Mouse (Mus musculus) MEL (cell line): ENCODE data around the gene Snd1. TPM values are rescaled to one million over a fixed set of nuclear protein-coding genes. Genes with fewer than 3 reads are reported as not detected.

Source experiments
- DNase-seq: peaks from one replicate; pipeline ENCODE4 v3.0.0; 2011; ENCODE audit warnings: low read depth, low spot score
- H3K27ac ChIP-seq: 2 replicates; pipeline ENCODE4 v1.5.1; 2012; ENCODE audit warnings: low read depth, mild to moderate bottlenecking, control low read depth, low read length, moderate library complexity; ENCODE audit not compliant: control insufficient read depth
- H3K27me3 ChIP-seq, 2 experiments: fragments of 150-350 bp in 1 of 2; sonication (generic) in 1 of 2; 2 replicates each; pipeline ENCODE4 v1.6.1; 2012; ENCODE audit warnings: low read length in 2 of 2, mild to moderate bottlenecking in 2 of 2, improper control_type of control experiment in 1 of 2, moderate library complexity in 1 of 2; ENCODE audit not compliant: insufficient read depth in 2 of 2, control insufficient read depth in 1 of 2
- H3K36me3 ChIP-seq, 2 experiments: 2 replicates each; pipeline ENCODE4 v1.6.1; 2012 to 2014; ENCODE audit warnings: low read length in 2 of 2, improper control_type of control experiment in 1 of 2, inconsistent platforms in 1 of 2, mild to moderate bottlenecking in 1 of 2; ENCODE audit not compliant: insufficient read depth in 2 of 2, control insufficient read depth in 1 of 2
- H3K4me1 ChIP-seq, 2 experiments: fragments of 150-350 bp in 1 of 2; sonication (generic) in 1 of 2; 2 replicates each; pipeline ENCODE4 v1.6.1; 2012; ENCODE audit warnings: low read length in 2 of 2, improper control_type of control experiment in 1 of 2, mild to moderate bottlenecking in 1 of 2; ENCODE audit not compliant: insufficient read depth in 2 of 2, control insufficient read depth in 1 of 2
- H3K4me3 ChIP-seq, 2 experiments: fragments of 150-350 bp in 1 of 2; sonication (generic) in 1 of 2; 2 replicates each; pipeline ENCODE4 v1.5.1; 2012; ENCODE audit warnings: low read depth in 2 of 2, low read length in 2 of 2, mild to moderate bottlenecking in 2 of 2, moderate library complexity in 2 of 2, control low read depth in 1 of 2, improper control_type of control experiment in 1 of 2; ENCODE audit not compliant: control insufficient read depth in 1 of 2, insufficient read depth in 1 of 2
- H3K79me2 ChIP-seq: 2 replicates; pipeline ENCODE4 v1.6.1; 2012; ENCODE audit warnings: mild to moderate bottlenecking, low read length, moderate library complexity; ENCODE audit not compliant: control insufficient read depth, poor library complexity, insufficient read depth
- H3K9ac ChIP-seq: 2 replicates; pipeline ENCODE4 v1.6.1; 2012; ENCODE audit warnings: low read depth, mild to moderate bottlenecking, control low read depth, low read length, moderate library complexity; ENCODE audit not compliant: control insufficient read depth, poor library complexity, severe bottlenecking
- H3K9me3 ChIP-seq: fragments of 150-350 bp; sonication (generic); replicated peaks from 2 replicates; pipeline ENCODE4 v1.6.1; 2012; ENCODE audit warnings: mild to moderate bottlenecking, low read length, improper control_type of control experiment, moderate library complexity; ENCODE audit not compliant: insufficient read depth
- BHLHE40 ChIP-seq: IDR thresholded peaks from 2 replicates; pipeline ENCODE4 v1.6.1; 2012; ENCODE audit warnings: low read depth, mild to moderate bottlenecking, inconsistent platforms, low read length, improper control_type of control experiment, borderline replicate concordance
- CHD1 ChIP-seq: IDR thresholded peaks from 2 replicates; pipeline ENCODE4 v1.6.1; 2012; ENCODE audit warnings: low read depth, mild to moderate bottlenecking, inconsistent platforms, low read length, improper control_type of control experiment
- CHD2 ChIP-seq: IDR thresholded peaks from 2 replicates; pipeline ENCODE4 v1.6.1; 2011; ENCODE audit warnings: low read length, improper control_type of control experiment
- ELF1 ChIP-seq: IDR thresholded peaks from 2 replicates; pipeline ENCODE4 v1.6.1; 2014; ENCODE audit warnings: low read depth, mild to moderate bottlenecking, inconsistent platforms, low read length, improper control_type of control experiment, moderate library complexity
- ETS1 ChIP-seq: IDR thresholded peaks from 2 replicates; pipeline ENCODE4 v1.6.1; 2012; ENCODE audit warnings: low read depth, mild to moderate bottlenecking, inconsistent platforms, low read length, improper control_type of control experiment, moderate library complexity
- JUND ChIP-seq: IDR thresholded peaks from 2 replicates; pipeline ENCODE4 v1.6.1; 2011; ENCODE audit warnings: low read depth, mild to moderate bottlenecking, improper control_type of control experiment, low read length
- MAFK ChIP-seq: IDR thresholded peaks from 2 replicates; pipeline ENCODE4 v1.6.1; 2011; ENCODE audit warnings: low read depth, mild to moderate bottlenecking, low read length, improper control_type of control experiment, borderline replicate concordance
- MAX ChIP-seq: IDR thresholded peaks from 2 replicates; pipeline ENCODE4 v1.6.1; 2011; ENCODE audit warnings: low read length, improper control_type of control experiment
- MXI1 ChIP-seq: IDR thresholded peaks from 2 replicates; pipeline ENCODE4 v1.6.1; 2011; ENCODE audit warnings: mild to moderate bottlenecking, low read depth, low read length, improper control_type of control experiment
- MYC ChIP-seq: IDR thresholded peaks from 2 replicates; pipeline ENCODE4 v1.6.1; 2011; ENCODE audit warnings: low read depth, mild to moderate bottlenecking, low read length, improper control_type of control experiment, moderate library complexity
- NRF1 ChIP-seq: IDR thresholded peaks from 2 replicates; pipeline ENCODE4 v1.6.1; 2014; ENCODE audit warnings: low read depth, mild to moderate bottlenecking, inconsistent platforms, low read length, improper control_type of control experiment, moderate library complexity; ENCODE audit not compliant: poor library complexity, insufficient read depth, severe bottlenecking
- POLR2A ChIP-seq, 2 experiments: IDR thresholded peaks; 2 replicates each; pipeline ENCODE4 v1.6.1; 2011 to 2012; ENCODE audit warnings: low read length in 2 of 2, mild to moderate bottlenecking in 2 of 2, control low read depth in 1 of 2, improper control_type of control experiment in 1 of 2, low read depth in 1 of 2, moderate library complexity in 1 of 2; ENCODE audit not compliant: control insufficient read depth in 1 of 2, insufficient read depth in 1 of 2, poor library complexity in 1 of 2
- RCOR1 ChIP-seq: IDR thresholded peaks from 2 replicates; pipeline ENCODE4 v1.6.1; 2012; ENCODE audit warnings: low read depth, mild to moderate bottlenecking, inconsistent platforms, low read length, improper control_type of control experiment
- SMC3 ChIP-seq: IDR thresholded peaks from 2 replicates; pipeline ENCODE4 v1.6.1; 2011; ENCODE audit warnings: low read depth, low read length, improper control_type of control experiment
- TAL1 ChIP-seq: IDR thresholded peaks from 2 replicates; pipeline ENCODE4 v1.6.1; 2012; ENCODE audit warnings: mild to moderate bottlenecking, inconsistent platforms, low read length, moderate library complexity, mixed read lengths
- UBTF ChIP-seq: IDR thresholded peaks from 2 replicates; pipeline ENCODE4 v1.6.1; 2012; ENCODE audit warnings: low read depth, mild to moderate bottlenecking, inconsistent platforms, low read length, improper control_type of control experiment, moderate library complexity, borderline replicate concordance; ENCODE audit not compliant: insufficient read depth
- ZNF384 ChIP-seq: IDR thresholded peaks from 2 replicates; pipeline ENCODE4 v1.6.1; 2012; ENCODE audit warnings: low read depth, mild to moderate bottlenecking, inconsistent platforms, low read length, improper control_type of control experiment
- polyA plus RNA-seq, 2 experiments: library from polyadenylated mRNA; stranded (reverse) in 1 of 2; unstranded in 1 of 2; fragments of >175 nt in 1 of 2; fragments of >200 nt in 1 of 2; gene quantifications; 2 replicates each; pipeline versions ENCODE4 v1.2.1 to v1.2.4; 2012; ENCODE audit warnings: low replicate concordance in 2 of 2, low read depth in 1 of 2; ENCODE audit not compliant: insufficient read length in 2 of 2, insufficient read depth in 1 of 2, missing spikeins in 1 of 2
- total RNA-seq: library from RNA; depleted of rRNA; stranded (reverse); fragments of 300-350 nt; gene quantifications from 2 replicates; pipeline ENCODE4 v1.2.3, GENCODE M21; 2012

Gene Snd1
- total and polyA plus RNA-seq, 3 experiments = 192 to 280 TPM; not detected in 1

GRCm38 (mm10) chr6:28880909-28881308, 406.0 kb downstream of the Snd1 start:
- H3K27me3 ChIP-seq = no peaks in the 10 kb centered on the region
- H3K4me1 ChIP-seq = no peaks in the 10 kb centered on the region
- H3K36me3 ChIP-seq = peaks cover 0 to 7% of the 10 kb centered on the region in 2 experiments; a peak in 1 of 4 replicates
- H3K79me2 ChIP-seq = no peaks in the 10 kb centered on the region
- DNase-seq = no peak
- no peak for TF ChIP-seq MXI1
- no peak for TF ChIP-seq NRF1
- TF ChIP-seq JUND = no peak
- TF ChIP-seq ZNF384 = no peak
- no peak for TF ChIP-seq RCOR1
- TF ChIP-seq, all 39 proteins: peak for 0
- Histone ChIP-seq H3K9me3 (no peaks in the 10 kb centered on the region), H3K27ac (no peak overlapping the region), H3K9ac (no peak overlapping the region), H3K4me3 (no peak overlapping the region)

- no peak overlapping the region for H3K9ac ChIP-seq
- H3K79me2 ChIP-seq = no peaks in the 10 kb centered on the region
- no peaks in the 10 kb centered on the region for H3K4me1 ChIP-seq
- no peaks in the 10 kb centered on the region for H3K27me3 ChIP-seq
- no peak overlapping the region for H3K4me3 ChIP-seq
- H3K36me3 ChIP-seq = peaks cover 0 to 9% of the 10 kb centered on the region in 2 experiments; a peak in 1 of 4 replicates
- DNase-seq = no peak
- H3K27ac ChIP-seq = no peak overlapping the region
- TF ChIP-seq TAL1 (no peak), BHLHE40 (no peak), ELF1 (no peak), MAX (no peak), POLR2A (IDR thresholded peaks at IDR 0.05; ENCODE audit: control insufficient read depth in 1 of 2, insufficient read depth in 1 of 2, low read depth in 1 of 2, low read length in 2 of 2, poor library complexity in 1 of 2) (no peak), UBTF (no peak), CHD2 (no peak), ETS1 (no peak), MAFK (no peak), CHD1 (no peak), SMC3 (no peak), MYC (no peak), RCOR1 (no peak)
- no peaks in the 10 kb centered on the region for H3K9me3 ChIP-seq
Measured at GRCm38 (mm10) chr6:28883518-28883917, 408.6 kb downstream of the Snd1 start.
